Mouse (Mus musculus): ENCODE results near the gene Fcf1. TPM values are rescaled to one million over a fixed set of nuclear protein-coding genes. Genes with fewer than 3 reads are reported as not detected.

Fcf1 gene
- polyA plus RNA-seq, 1 experiment from 2014 or later, result 140 TPM

DNA sequence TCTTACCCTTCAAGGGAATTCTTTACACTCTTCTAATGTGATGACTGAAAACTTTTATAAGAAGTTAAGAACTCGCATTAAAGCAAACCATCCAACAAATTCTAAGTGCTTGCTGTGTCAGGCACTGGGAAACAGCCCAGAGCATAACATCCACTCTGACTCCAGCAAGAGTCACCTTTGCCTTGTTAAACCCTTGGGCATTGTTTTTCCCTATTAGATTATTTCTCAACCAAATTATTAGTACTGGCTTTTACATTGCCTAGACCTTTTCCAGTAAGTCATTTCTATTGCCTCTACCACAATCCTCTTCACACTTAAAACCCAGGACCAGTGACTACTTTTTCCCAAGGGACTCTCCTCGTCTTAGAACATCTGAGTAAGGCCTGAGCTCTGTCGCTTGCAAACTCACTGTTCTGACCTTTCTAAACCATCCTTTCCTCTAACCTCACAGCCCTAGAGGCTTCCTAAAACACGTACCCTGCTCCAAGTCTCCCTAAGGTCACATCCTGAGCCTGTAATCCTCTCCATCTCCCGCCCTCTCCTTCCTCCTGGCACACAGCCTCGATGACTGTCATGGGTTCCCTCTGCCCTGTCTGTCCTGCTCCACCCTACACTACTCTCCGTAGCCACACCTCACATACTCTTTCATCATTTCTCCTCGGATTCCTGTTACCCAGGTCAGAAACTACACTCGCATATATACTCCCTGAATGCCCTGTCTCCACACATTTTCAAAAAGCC is 25.7 kb upstream of the Fcf1 start:
- no peaks in the 10 kb centered on the region for H3K4me1 ChIP-seq
- no peaks in the 10 kb centered on the region for H3K27me3 ChIP-seq (replicated peaks)
- no peaks in the 10 kb centered on the region for H3K9me3 ChIP-seq
- no peak overlapping the region for H3K4me3 ChIP-seq (replicated peaks)
- peaks cover 9% of the 10 kb centered on the region for H3K36me3 ChIP-seq
- H3K27ac ChIP-seq, result no peak overlapping the region
- no peak overlapping the region for H3K9ac ChIP-seq
- ATAC-seq (ENCODE audit: insufficient read depth, low FRiP score, low read depth), result no peak
- no peak overlapping the region for H3K4me2 ChIP-seq
- WGBS, result 82% methylated on average over 9 of the region's 9 CpGs

DNA sequence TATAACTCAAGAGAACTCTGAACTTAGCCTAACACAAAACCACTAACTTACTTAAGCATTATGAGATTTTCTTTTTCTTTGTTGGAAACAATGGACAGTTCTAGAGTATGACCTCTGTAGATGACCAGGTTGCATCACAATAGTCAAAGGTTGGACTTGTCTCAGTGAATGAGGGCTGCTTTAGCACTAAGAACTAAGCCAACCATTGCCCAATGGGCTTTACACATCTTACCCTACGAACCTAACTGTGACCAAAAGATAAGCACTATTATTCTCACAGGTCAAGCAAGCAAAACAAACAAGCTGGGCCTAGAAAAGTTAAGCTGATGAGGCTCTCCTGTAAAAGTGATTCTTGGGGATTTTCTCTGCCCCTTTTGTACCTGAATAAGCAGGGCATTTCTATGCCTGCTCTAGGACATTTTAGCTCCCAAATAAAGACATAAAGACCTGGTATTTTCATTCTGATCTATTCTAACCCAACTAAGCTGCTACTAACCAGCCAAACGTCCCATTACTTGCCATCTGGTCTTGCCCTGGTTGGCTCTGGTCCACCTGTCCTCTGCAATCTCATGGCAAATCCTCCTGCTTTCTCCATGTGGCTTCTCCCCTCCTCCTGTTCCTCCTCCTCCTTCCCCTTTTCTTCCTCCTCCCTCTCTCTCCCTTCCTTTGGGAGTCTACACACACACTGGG is 22.7 kb upstream of the Fcf1 start:
- 0 out of 2 replicates have a peak, but pooled peaks cover 6% of the 10 kb centered on the region for H3K36me3 ChIP-seq
- no peaks in the 10 kb centered on the region for H3K9me3 ChIP-seq
- no peak for ATAC-seq (ENCODE audit: insufficient read depth, low FRiP score, low read depth)
- no peak overlapping the region for H3K4me3 ChIP-seq (replicated peaks)
- no peak overlapping the region for H3K4me2 ChIP-seq
- no peak overlapping the region for H3K27ac ChIP-seq
- 71% methylated on average over 2 of the region's 2 CpGs for WGBS
- no peak overlapping the region for H3K9ac ChIP-seq
- H3K4me1 ChIP-seq, result no peaks in the 10 kb centered on the region
- H3K27me3 ChIP-seq (replicated peaks), result no peaks in the 10 kb centered on the region

DNA sequence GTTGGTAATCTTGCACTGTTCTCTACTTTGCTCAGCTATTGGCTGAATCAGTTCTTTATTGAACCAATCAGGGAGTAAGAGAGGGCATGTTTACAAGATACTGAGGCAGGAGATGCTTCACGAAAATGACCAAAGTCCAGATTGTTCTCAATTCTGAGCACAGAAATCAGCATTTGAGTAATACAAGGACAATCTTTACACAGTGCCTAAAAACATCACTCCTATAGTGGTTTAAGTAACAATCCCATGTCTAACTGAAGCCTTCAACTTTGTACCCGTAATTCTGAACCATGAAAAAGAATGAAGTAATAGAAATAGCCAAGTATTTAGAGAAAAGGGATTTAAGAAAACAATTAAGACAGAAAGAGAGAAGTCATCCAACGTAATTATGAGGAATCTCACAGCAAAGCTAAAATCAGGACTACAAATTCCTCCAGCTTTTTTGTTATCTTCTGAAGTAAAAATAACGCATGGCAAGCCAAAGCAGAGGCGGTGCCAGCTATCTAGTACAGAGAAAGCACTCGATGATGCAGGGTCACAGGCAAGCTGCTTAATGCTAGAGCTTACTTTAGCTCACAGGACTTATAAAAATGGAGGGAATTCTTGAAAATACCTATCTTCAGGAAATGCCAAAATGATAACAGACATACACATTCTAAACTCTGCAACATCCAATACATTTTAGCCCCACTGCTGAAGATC is 22.0 kb upstream of the Fcf1 start:
- Histone ChIP-seq H3K4me1 (no peaks in the 10 kb centered on the region), H3K4me3 (replicated peaks) (no peak overlapping the region), H3K9ac (no peak overlapping the region), H3K4me2 (no peak overlapping the region), H3K27me3 (replicated peaks) (no peaks in the 10 kb centered on the region), H3K36me3 (0 out of 2 replicates have a peak, but pooled peaks cover 6% of the 10 kb centered on the region), H3K9me3 (no peaks in the 10 kb centered on the region), H3K27ac (no peak overlapping the region)
- WGBS, result 90% methylated on average over 6 of the region's 6 CpGs
- no peak for ATAC-seq (ENCODE audit: insufficient read depth, low FRiP score, low read depth)

DNA sequence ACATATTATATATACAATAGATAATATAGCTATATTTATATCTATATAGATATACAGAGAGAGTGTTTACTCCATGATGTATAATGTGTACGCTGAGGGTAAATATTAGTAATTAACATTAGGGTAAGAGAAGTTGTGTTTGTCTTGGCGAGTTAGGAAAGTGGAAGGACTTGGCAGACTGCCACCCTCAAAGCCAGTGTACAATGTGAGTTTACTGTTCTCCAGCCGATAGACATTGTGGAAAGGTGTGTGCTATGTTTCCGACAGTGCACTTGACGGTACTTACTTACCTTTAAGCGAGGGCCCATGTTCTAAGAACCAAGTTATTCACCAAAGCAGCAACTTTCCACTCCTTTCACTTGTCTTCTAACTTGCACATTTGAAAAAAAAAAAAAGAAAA is 19.9 kb upstream of the Fcf1 start:
- Histone ChIP-seq H3K9ac (no peak overlapping the region), H3K27ac (no peak overlapping the region), H3K27me3 (replicated peaks) (no peaks in the 10 kb centered on the region), H3K4me2 (no peak overlapping the region), H3K4me3 (replicated peaks) (no peak overlapping the region), H3K4me1 (no peaks in the 10 kb centered on the region), H3K36me3 (0 out of 2 replicates have a peak, but pooled peaks cover 6% of the 10 kb centered on the region), H3K9me3 (no peaks in the 10 kb centered on the region)
- peak; percentile 35; the same call in 1 of the 2 replicates for ATAC-seq (ENCODE audit: insufficient read depth, low FRiP score, low read depth)
- WGBS, result 70% methylated on average over 6 of the region's 6 CpGs

DNA sequence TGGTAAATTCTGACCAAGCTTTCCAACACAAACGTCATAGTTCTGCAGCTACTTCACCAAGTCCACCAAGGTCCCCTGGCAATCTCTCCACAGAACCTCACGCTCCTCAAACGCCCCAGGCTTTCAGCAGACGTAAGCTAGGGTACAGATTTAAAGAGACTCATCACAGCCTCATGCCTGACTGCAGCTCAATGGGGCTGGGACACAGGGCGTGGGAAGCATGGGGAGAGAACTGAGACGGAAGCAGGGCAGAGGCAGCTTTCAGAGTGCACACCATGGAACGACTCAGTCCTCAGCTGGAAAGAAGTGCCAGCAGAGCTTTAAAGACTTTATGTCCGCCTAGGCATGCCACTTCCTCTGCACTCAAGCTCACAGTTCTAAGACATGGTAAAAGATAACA is 19.2 kb upstream of the Fcf1 start:
- WGBS, result 72% methylated on average over 8 of the region's 8 CpGs
- H3K4me3 ChIP-seq (replicated peaks), result no peak overlapping the region
- no peaks in the 10 kb centered on the region for H3K9me3 ChIP-seq
- H3K27ac ChIP-seq, result no peak overlapping the region
- 0 out of 2 replicates have a peak, but pooled peaks cover 6% of the 10 kb centered on the region for H3K36me3 ChIP-seq
- ATAC-seq (ENCODE audit: insufficient read depth, low FRiP score, low read depth), result no peak
- H3K4me1 ChIP-seq, result no peaks in the 10 kb centered on the region
- no peak overlapping the region for H3K4me2 ChIP-seq
- H3K9ac ChIP-seq, result no peak overlapping the region
- no peaks in the 10 kb centered on the region for H3K27me3 ChIP-seq (replicated peaks)

DNA sequence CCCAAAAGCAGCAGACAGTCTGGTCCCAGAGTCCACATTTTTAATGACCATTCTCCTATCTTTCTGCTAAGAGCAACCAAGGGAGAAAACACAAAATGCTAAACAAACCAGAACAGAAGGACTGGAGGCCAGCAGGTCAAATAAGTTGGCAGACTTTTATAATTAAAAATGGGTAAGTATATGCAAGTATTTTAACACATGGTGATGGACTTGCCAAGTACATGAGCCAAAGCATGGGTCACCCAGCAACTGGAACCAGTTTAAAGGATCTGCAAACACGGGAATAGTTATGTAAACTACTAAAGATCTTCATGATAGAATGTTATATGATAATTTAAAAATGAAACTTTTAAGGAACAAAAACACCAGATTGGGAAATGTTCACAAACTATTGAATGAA is 18.3 kb upstream of the Fcf1 start:
- H3K27ac ChIP-seq, result peak overlapping the region; percentile 26; the same call in 1 of the 2 replicates

DNA sequence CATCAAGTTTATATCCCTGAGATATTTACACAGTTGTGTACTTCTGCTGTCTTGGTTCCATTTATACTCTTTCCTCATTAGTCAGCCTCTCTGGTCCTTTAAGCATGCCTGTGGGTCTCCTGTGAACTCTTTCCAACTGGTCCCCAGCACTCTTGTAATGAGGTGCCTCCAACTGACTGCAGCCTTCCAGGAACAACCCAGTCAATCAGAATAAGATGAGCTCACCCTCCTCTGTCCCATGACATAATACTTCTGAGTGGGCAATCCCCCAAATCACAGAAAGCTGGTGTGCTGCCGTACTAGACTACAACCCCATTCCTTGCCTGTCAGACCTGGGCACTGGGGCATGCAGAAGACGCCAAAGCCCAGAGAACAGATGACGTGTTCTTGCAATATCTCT is 14.4 kb upstream of the Fcf1 start:
- no peak overlapping the region for H3K9ac ChIP-seq
- 94% methylated on average over 3 of the region's 3 CpGs for WGBS
- no peak for ATAC-seq (ENCODE audit: insufficient read depth, low FRiP score, low read depth)

More for the DNA sequence above, 18.3 kb upstream of the Fcf1 start:
- ATAC-seq (ENCODE audit: insufficient read depth, low FRiP score, low read depth), result no peak
- Histone ChIP-seq H3K4me2 (no peak overlapping the region), H3K9me3 (no peaks in the 10 kb centered on the region), H3K27me3 (replicated peaks) (no peaks in the 10 kb centered on the region), H3K4me1 (no peaks in the 10 kb centered on the region), H3K36me3 (0 out of 2 replicates have a peak, but pooled peaks cover 6% of the 10 kb centered on the region), H3K9ac (no peak overlapping the region), H3K4me3 (replicated peaks) (no peak overlapping the region)
- WGBS, result 55% methylated on average over 1 of the region's 1 CpGs

DNA sequence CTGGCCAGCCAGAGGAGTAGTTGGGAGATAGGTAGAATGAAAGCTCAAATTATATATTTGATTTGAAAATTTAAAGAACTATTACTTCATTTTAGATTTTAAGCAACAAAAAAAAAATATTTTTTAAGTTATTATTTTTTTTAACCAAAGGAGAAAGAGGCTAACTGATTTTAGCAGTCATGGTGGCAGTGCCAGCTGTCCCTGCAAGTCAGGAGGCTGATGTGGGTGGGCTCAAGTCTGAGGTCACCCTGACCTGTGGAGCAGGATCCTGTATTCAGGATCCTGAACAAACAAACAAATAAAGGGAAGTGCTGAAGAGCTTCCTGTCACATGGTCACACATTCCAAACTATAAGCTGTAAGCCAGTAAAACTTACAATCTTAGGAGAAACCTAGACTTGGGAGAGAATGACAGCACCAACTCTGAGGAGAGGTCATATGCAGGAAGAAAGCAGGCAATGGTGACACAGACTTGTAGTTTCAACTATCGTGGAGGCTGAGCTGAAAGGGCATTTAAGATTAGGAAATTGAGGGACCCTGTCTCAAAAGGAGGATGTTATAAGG is 11.8 kb upstream of the Fcf1 start:
- no peaks in the 10 kb centered on the region for H3K27me3 ChIP-seq (replicated peaks)
- no peak overlapping the region for H3K9ac ChIP-seq
- no peaks in the 10 kb centered on the region for H3K4me1 ChIP-seq
- WGBS, result 77% methylated on average over 1 of the region's 1 CpGs
- ATAC-seq (ENCODE audit: insufficient read depth, low FRiP score, low read depth), result no peak
- no peak overlapping the region for H3K4me2 ChIP-seq
- H3K4me3 ChIP-seq (replicated peaks), result no peak overlapping the region
- H3K36me3 ChIP-seq, result no peaks in the 10 kb centered on the region
- no peaks in the 10 kb centered on the region for H3K9me3 ChIP-seq
- H3K27ac ChIP-seq, result no peak overlapping the region

More for the DNA sequence above, 14.4 kb upstream of the Fcf1 start:
- Histone ChIP-seq H3K27me3 (replicated peaks) (no peaks in the 10 kb centered on the region), H3K4me1 (no peaks in the 10 kb centered on the region), H3K27ac (no peak overlapping the region), H3K4me3 (replicated peaks) (no peak overlapping the region), H3K36me3 (no peaks in the 10 kb centered on the region), H3K9me3 (no peaks in the 10 kb centered on the region), H3K4me2 (no peak overlapping the region)

DNA sequence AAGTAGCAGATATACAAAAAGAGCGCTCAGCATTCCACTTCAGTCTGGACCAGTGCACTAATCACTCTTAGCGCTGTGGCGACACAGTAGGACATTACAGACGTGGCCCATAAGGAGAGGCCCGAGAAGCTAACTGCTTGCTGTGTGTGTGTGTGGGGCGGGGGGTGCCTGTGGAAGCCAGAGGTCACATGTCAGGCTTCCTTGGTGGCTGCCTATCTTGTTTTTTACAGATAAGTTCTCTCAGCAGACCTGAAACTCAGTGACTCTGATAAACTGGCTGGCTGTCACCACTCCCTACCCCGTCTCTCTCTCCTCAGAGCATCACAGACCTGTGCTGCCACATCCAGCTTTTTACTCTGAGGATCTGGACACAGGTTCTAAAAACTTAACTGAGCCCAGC is 8.1 kb upstream of the Fcf1 start:
- no peak overlapping the region for H3K4me3 ChIP-seq (replicated peaks)
- H3K9ac ChIP-seq, result no peak overlapping the region
- no peaks in the 10 kb centered on the region for H3K4me1 ChIP-seq
- no peaks in the 10 kb centered on the region for H3K36me3 ChIP-seq
- no peaks in the 10 kb centered on the region for H3K9me3 ChIP-seq
- no peaks in the 10 kb centered on the region for H3K27me3 ChIP-seq (replicated peaks)
- ATAC-seq (ENCODE audit: insufficient read depth, low FRiP score, low read depth), result peak; percentile 87
- WGBS, result 73% methylated on average over 7 of the region's 7 CpGs
- no peak overlapping the region for H3K27ac ChIP-seq
- H3K4me2 ChIP-seq, result no peak overlapping the region

DNA sequence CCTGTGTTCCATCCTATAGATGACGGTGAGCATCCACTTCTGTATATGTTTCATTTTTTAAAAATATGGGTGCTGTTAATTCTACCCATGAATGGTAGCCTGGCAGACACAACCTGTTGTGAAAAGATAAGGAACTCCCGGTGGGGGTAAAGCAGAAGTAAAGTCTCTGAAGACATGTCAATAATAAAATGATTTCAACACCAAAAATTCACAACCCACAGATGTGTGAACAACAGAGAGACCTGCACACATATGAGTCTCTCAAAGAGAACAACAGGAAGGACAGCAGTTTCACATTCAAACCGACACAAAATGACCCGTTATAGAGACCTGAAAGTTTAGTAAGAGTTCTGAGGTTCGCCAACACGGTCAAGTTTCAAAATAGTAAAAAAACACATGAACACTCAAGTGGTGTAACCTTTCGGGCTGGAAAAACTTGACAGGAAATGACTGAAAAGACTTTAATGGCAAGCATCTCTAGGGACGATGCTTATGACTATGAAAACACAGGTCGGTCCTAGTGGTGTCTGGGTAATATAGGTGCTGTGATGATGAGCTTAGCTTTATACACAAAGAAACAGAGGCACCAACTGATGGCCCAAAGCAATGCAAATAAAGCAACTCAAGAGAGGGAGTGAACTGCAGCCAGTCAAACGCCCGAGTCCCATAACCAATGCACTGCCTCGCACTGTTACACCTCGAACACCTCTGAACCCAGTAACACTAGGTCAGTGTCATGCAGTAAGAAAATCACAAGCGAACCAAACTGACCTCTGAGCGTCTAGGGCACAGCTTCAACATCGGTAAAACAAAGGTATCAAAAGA is 1.7 kb upstream of the Fcf1 start:
- Histone ChIP-seq H3K4me1 (peaks cover 15% of the 10 kb centered on the region), H3K4me3 (replicated peaks) (peak overlapping the region; percentile 93; the same call in 1 of the 2 replicates), H3K27me3 (replicated peaks) (no peaks in the 10 kb centered on the region), H3K9me3 (no peaks in the 10 kb centered on the region), H3K9ac (no peak overlapping the region), H3K27ac (no peak overlapping the region), H3K4me2 (peak overlapping the region; percentile 86), H3K36me3 (no peaks in the 10 kb centered on the region; the same call in 1 of the 2 replicates)
- no peak for ATAC-seq (ENCODE audit: insufficient read depth, low FRiP score, low read depth)
- 76% methylated on average over 16 of the region's 16 CpGs for WGBS

All from stomach, embryonic 15.5 days (tissue).